Mouse (Mus musculus) v-Abl transformed pro-B cells (cell line): ENCODE measurements around the gene Zdhhc5.

Source experiments
- in situ Hi-C, 2 experiments: fragments of 400-800 bp; cut with MboI; formaldehyde crosslinking; loops; one replicate each; pipeline ENCODE4 v1.15.1; 2025; ENCODE audit not compliant: unreplicated experiment in 2 of 2

The Zdhhc5 gene

DNA sequence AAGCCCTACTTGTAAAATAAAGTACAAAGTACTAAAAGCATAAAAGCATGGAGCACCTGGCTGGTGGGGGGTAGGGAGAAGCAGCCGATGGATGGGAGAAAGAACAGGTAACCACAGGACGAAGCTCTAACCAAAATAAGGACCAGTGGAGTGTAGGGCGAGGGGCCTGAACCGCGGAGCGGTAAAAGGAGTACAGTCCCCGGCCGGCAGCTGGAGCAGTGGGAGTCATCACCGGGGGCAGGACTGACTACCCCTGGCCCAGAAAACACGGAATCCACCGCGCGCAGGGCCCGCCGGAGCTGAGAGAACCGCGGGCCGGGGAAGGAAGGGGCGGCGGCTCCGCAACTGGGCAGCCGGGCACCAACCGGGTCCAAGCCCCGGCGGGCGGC lies 564 bp downstream of the Zdhhc5 start:
- in situ Hi-C loops: loop anchor here (5.0 to 25.0 kb wide), 2 partner anchors 37 to 323 kb away; partner anchors contain the start of genes Gm28635 (in 1 of the 2), Med19 (in 1 of the 2), P2rx3 (in 1 of the 2) and Ssrp1 (in 1 of the 2)

- in situ Hi-C loops: loop anchor here (5.0 to 25.0 kb wide), 2 partner anchors 35 to 325 kb away; partner anchors contain the start of genes Gm28635 (in 1 of the 2), Med19 (in 1 of the 2), P2rx3 (in 1 of the 2) and Ssrp1 (in 1 of the 2)
Observed at GRCm38 (mm10) chr2:84711898-84712297, 3.1 kb downstream of the Zdhhc5 start.

DNA sequence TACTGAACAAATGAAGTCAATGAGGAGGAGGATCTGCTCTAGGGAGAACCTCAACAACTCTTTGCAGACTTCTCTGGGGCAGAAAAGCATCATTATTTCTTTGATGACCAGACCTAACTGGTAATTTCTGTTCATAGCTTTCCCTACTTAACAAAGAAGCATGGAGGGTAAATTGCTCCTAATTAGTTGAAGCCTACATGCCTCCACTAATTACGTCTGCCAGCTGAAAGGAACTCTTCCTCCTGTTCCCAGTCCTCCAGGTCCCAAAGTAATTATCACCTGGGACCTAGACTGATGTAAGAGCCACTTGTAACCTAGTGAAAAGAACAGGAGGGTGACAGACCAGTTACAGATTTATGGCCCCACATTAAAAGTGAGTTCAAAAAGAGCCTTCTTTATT lies 7.5 kb downstream of the Zdhhc5 start:
- in situ Hi-C loops: loop anchor here in 1 of 2 experiments (25.0 kb wide), 1 partner anchor 330 kb away; the partner anchor contains the start of genes P2rx3, Ssrp1 and Tnks1bp1

DNA sequence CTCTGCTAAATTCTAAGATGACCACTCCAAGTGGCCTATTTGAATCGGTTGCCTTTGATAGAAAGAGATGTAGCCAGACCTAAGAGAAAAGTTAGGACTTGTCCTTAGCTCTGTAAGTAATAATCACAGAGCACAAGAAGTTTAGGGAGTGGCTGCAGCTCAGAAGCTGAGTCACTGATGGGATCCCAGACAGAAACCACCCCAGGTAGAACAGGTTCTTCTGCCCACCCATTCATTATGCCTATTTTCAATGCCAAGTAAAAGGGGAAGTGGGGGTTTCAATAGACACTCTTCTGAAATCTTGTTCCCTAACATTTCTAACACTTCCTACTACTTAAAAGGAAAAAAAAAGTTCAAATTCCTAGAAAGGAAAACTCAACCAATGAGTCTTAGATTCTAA lies 9.7 kb downstream of the Zdhhc5 start:
- in situ Hi-C loops: loop anchor here in 1 of 2 experiments (25.0 kb wide), 1 partner anchor 332 kb away; the partner anchor contains the start of genes P2rx3, Ssrp1 and Tnks1bp1

DNA sequence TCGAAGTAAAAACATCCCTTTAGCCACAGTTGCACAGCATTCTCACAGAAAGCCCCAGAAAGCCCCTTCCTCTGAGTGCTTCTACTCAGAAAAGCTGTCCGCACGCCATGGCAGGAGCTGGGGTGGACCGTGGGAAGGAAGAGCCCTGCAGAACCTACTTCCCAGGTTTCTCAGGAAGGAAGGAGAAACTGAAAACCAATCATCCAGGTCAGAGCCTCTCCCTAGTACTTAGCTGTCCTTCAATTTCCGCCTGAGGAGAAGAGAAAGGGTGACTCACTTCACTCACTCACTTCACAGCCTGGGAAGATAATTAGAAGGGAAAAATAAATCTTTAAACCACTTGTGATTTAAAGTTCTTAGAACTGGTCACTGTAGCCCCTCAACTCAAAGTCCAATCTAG lies 10.7 kb downstream of the Zdhhc5 start:
- in situ Hi-C loops: loop anchor here in 1 of 2 experiments (25.0 kb wide), 1 partner anchor 333 kb away; the partner anchor contains the start of genes P2rx3, Ssrp1 and Tnks1bp1

DNA sequence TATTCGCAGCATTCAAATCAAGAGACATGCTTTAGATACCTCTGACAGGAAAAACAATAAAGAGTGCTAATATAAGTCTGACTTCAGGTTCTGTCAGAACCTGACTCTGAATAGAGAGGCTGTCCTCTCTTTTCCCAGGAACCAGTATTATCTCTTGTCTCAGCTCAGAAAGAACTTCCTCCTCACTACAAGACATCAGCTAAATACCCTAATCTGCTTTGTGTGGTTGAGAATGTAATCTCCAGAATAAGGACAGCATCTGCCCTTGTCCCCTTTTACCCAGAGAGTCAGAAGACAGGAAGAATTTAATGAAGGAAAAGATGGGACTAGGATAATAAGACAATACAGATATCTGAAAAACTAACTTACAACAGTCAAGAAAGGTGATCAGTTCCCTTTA lies 11.5 kb downstream of the Zdhhc5 start:
- in situ Hi-C loops: loop anchor here in 1 of 2 experiments (25.0 kb wide), 1 partner anchor 334 kb away; the partner anchor contains the start of genes P2rx3, Ssrp1 and Tnks1bp1

GRCm38 (mm10) chr2:84695007-84695695 lies 19.8 kb downstream of the Zdhhc5 start:
- in situ Hi-C loops: no loop called here

GRCm38 (mm10) chr2:84690050-84690449 lies 24.9 kb downstream of the Zdhhc5 start:
- in situ Hi-C loops: no loop called here

DNA sequence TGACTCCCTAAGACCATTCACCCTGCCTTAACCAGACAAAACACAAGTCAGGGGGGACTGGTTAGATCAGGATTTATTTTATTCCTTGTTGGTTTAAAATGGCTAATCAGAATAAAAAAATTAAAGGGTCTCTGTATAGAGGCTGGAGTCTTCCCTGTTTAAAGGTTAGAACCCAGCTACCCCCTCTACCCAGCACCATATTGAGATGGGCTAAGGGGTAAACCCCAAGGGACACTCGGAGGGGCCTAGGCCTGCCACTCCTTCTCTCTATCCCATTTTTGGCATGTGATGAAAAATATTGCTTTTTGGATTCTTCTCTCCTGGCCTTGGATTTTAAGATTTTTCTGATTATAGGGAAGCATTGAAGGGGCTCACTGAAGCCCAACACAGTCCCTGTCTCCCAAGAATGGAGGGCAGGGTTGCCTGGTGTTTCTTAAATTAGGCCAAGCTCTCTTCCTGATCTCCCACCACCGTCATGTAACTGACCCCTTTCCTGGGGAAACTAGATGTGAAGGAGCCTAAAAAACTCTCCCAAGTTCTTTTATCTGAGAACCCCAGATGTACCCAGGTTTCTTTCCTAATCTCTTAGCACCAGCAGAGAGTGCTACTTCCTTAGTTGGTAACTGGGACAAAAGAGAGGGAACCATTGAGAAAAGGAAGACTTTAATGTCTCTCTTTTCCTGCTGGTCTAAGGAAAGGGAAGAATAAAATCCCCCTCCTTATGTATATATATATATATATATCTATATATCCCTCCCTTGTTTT lies 26.7 kb downstream of the Zdhhc5 start:
- in situ Hi-C loops: no loop called here

- in situ Hi-C loops: no loop called here
Observed at GRCm38 (mm10) chr2:84682605-84683183, 32.3 kb downstream of the Zdhhc5 start.

GRCm38 (mm10) chr2:84679016-84679415 lies 36.0 kb downstream of the Zdhhc5 start, which contains the start of gene Tmx2:
TSS of gene Tmx2 (minus strand) at chr2:84679140.
- in situ Hi-C loops: loop anchor here (5.0 to 10.0 kb wide), 4 partner anchors 33 to 1034 kb away; partner anchors contain the start of genes Clp1 (in 1 of the 2), Smtnl1 (in 1 of the 2), Timm10 (in 1 of the 2) and Zc3h15 (in 1 of the 2)

GRCm38 (mm10) chr2:84677968-84678880 lies 36.8 kb downstream of the Zdhhc5 start, which contains the start of the genes Gm28635 and Med19:
TSS of gene Gm28635 (minus strand) at chr2:84678041.
TSS of gene Med19 (plus strand) at chr2:84678402.
- in situ Hi-C loops: loop anchor here (5.0 to 10.0 kb wide), 4 partner anchors 34 to 1033 kb away; partner anchors contain the start of genes Clp1 (in 1 of the 2), Smtnl1 (in 1 of the 2), Timm10 (in 1 of the 2) and Zc3h15 (in 1 of the 2)

GRCm38 (mm10) chr2:84677270-84677967 lies 37.6 kb downstream of the Zdhhc5 start:
- in situ Hi-C loops: loop anchor here (5.0 to 10.0 kb wide), 4 partner anchors 35 to 1033 kb away; partner anchors contain the start of genes Clp1 (in 1 of the 2), Smtnl1 (in 1 of the 2), Timm10 (in 1 of the 2) and Zc3h15 (in 1 of the 2)

- in situ Hi-C loops: loop anchor here in 1 of 2 experiments (10.0 kb wide), 2 partner anchors 153 to 1027 kb away; partner anchors contain the start of genes Smtnl1, Timm10 and Zc3h15
Observed at GRCm38 (mm10) chr2:84671535-84671934, 43.4 kb downstream of the Zdhhc5 start.

DNA sequence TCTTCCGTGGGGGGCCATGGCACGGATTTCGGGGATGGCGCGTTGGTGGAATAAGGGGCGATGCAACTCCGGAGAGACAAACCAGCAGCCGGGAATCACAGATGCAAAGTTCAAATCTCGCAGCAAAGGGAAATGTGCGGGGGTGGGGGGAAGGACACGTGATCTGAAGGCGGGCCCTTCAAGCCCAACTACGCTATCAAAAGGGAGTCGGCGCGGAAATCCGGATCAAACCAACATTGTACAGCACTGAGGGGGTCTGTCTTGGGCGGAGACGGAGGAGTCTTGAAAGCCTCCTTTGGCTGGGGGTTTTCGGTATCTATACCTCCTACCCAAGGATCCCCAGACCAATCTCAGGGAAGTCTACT lies 44.4 kb downstream of the Zdhhc5 start, which contains the start of gene Selenoh:
Gene Selenoh (minus strand): TSS at position 202 of the 365 bp plus-strand sequence.
- in situ Hi-C loops: loop anchor here in 1 of 2 experiments (10.0 kb wide), 2 partner anchors 154 to 1026 kb away; partner anchors contain the start of genes Smtnl1, Timm10 and Zc3h15

DNA sequence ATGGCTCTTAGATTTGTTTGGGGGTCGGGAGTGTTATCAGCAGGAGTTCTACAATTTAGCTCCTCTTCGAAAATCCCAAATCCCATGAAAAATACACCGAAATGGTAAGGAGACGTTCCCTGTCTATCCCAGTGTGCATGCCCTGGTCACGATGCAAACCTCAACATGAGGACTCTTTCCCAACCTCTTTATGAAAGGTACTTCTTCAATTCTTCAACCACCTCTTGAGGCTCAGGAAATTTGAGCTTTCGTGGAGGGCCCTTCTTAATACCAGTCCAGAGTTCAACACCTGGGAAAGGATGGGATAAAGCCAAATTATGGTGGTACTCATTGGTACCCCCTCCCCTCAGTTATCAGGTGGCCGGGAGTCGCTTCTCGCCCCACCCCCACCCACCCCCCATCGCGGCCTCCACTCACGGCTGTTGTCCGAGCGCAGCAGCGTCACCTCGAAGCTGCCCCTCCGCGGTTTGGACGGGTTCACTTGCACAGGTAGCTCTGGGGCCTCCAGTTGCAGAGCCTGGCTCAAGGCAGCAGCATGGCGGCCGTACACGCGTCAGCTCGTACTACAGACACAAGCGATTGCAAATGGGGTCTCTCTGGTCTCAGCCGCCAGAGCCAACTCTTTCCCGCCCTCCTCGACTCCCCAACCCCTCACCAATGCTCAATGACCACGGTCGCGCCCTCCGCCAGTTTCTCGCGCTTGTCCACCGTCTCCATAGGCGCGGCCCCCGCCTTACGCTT lies 45.0 kb downstream of the Zdhhc5 start:
- in situ Hi-C loops: loop anchor here (10.0 kb wide), 3 partner anchors 55 to 1025 kb away; partner anchors contain the start of genes Smtnl1 (in 1 of the 2), Timm10 (in 1 of the 2) and Zc3h15 (in 1 of the 2)

DNA sequence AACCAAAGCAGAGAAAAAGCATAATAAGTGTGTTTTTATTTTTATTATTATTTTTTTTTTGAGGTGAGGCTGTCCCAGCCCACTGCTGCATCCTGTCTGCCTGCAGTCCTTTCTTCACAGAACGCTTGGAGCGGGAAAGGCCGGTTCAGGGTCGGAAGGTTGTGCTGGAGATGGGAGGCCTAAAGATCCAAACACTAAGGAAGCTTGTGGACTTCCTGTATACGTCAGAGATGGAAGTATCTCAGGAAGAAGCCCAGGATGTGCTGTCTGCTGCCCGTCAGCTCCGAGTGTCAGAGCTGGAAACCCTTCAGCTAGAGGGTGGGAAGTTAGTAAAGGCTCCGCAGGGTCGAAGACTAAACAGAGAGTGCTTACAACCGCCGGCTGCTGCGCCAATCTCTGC lies 48.9 kb downstream of the Zdhhc5 start:
- in situ Hi-C loops: loop anchor here in 1 of 2 experiments (10.0 kb wide), 1 partner anchor 51 kb away; no protein-coding TSS in a partner anchor
